Mouse (Mus musculus): ENCODE data around the gene Snrnp200. TPM values are rescaled to one million over a fixed set of nuclear protein-coding genes. Genes with fewer than 3 reads are reported as not detected.

Snrnp200 gene
- polyA plus RNA-seq, 1 experiment from 2014 or later, result 54.0 TPM

Other genes starting within 250 kb of the Snrnp200 start
- 9.1 and 11.3 TPM in 2 replicates for gene Ap4e1, start 199.7 kb upstream of the Snrnp200 start, polyA plus RNA-seq (2015; fragmentation: Nextera tagmentation; extraction: Ambion mirVana)
- 52.9 and 54.2 TPM in 2 replicates for gene Blvra, start 137.7 kb upstream of the Snrnp200 start, polyA plus RNA-seq (2015; fragmentation: Nextera tagmentation; extraction: Ambion mirVana)
- gene Ncaph, start 74.4 kb upstream of the Snrnp200 start, polyA plus RNA-seq (2015; fragmentation: Nextera tagmentation; extraction: Ambion mirVana), result 109 and 113 TPM in 2 replicates
- gene Itpripl1, start 64.9 kb upstream of the Snrnp200 start, polyA plus RNA-seq (2015; fragmentation: Nextera tagmentation; extraction: Ambion mirVana), result 28.5 and 29.5 TPM in 2 replicates
- gene 1810024B03Rik, start 106 bp upstream of the Snrnp200 start, polyA plus RNA-seq (2015; fragmentation: Nextera tagmentation; extraction: Ambion mirVana), result 1.7 and 1.9 TPM in 2 replicates
- 64.4 and 67.9 TPM in 2 replicates for gene Ciao1, start 39.4 kb downstream of the Snrnp200 start, polyA plus RNA-seq (2015; fragmentation: Nextera tagmentation; extraction: Ambion mirVana)
- gene Tmem127, start 39.5 kb downstream of the Snrnp200 start, polyA plus RNA-seq (2015; fragmentation: Nextera tagmentation; extraction: Ambion mirVana), result 27.8 and 30.9 TPM in 2 replicates
- gene Stard7, start 61.8 kb downstream of the Snrnp200 start, polyA plus RNA-seq (2015; fragmentation: Nextera tagmentation; extraction: Ambion mirVana), result 68.6 and 71.0 TPM in 2 replicates
- 13.0 and 13.1 TPM in 2 replicates for gene Dusp2, start 127.8 kb downstream of the Snrnp200 start, polyA plus RNA-seq (2015; fragmentation: Nextera tagmentation; extraction: Ambion mirVana)
- gene Astl, start 130.3 kb downstream of the Snrnp200 start, polyA plus RNA-seq (2015; fragmentation: Nextera tagmentation; extraction: Ambion mirVana), result not detected in 2 replicates
- 0.18 and 0.41 TPM in 2 replicates for gene Adra2b, start 154.8 kb downstream of the Snrnp200 start, polyA plus RNA-seq (2015; fragmentation: Nextera tagmentation; extraction: Ambion mirVana)
- gene Gpat2, start 216.8 kb downstream of the Snrnp200 start, polyA plus RNA-seq (2015; fragmentation: Nextera tagmentation; extraction: Ambion mirVana), result 0.21 and 0.29 TPM in 2 replicates
- gene Fahd2a, start 236.2 kb downstream of the Snrnp200 start, polyA plus RNA-seq (2015; fragmentation: Nextera tagmentation; extraction: Ambion mirVana), result 21.2 and 21.6 TPM in 2 replicates